Mouse (Mus musculus) heart, postnatal 4 days (tissue): ENCODE data around the gene Sec14l1. TPM values are rescaled to one million over a fixed set of nuclear protein-coding genes. Genes with fewer than 3 reads are reported as not detected.

Experiments
- DNase-seq: peaks from one replicate; pipeline ENCODE4 v3.0.0; 2021
- total RNA-seq, 2 experiments: library from RNA; stranded (reverse); gene quantifications; 2 replicates each; pipeline ENCODE4 v1.2.3; 2021

Sec14l1 gene
- total RNA-seq, 2 experiments from 2014 or later, result 78.4 to 81.7 TPM

DNA sequence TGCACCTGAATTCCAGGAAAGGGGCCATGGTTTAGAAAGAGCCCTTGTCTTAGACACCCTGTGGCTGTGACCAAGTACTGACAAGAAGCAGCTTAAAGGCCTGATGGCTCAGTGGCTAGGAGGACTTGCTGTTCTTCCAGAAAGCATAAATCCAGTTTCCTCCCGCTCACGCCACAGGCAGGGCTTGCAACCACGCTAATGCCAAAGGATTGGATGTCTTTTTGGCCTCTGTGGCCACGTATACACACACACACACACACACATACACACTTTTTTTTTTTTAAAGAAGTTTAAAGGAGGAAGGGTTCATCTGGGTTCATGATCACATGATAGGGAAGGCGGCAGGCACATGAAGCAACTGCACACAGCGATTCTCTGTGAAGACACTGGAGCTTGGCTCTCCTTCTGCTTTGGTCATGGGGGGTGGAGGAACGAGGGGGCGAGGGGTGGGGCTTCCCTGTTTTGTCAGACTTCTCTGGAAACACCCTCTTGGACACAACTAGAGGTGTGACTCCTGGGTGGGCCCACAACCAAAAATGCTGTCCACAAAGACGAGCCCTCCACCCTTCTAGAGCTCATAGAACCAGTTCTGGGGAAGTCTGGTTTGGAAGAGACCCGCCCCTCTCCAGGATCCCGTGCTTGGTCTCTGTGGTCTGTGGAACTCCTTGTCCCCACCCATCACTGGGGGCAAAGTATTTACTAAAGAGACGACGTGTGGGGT lies 26.5 kb upstream of the Sec14l1 start:
- no peak for DNase-seq

GRCm38 (mm10) chr11:117089673-117090419 lies 25.1 kb upstream of the Sec14l1 start:
- no peak for DNase-seq

- DNase-seq, result no peak
Observed at GRCm38 (mm10) chr11:117091406-117091805, 23.6 kb upstream of the Sec14l1 start.

DNA sequence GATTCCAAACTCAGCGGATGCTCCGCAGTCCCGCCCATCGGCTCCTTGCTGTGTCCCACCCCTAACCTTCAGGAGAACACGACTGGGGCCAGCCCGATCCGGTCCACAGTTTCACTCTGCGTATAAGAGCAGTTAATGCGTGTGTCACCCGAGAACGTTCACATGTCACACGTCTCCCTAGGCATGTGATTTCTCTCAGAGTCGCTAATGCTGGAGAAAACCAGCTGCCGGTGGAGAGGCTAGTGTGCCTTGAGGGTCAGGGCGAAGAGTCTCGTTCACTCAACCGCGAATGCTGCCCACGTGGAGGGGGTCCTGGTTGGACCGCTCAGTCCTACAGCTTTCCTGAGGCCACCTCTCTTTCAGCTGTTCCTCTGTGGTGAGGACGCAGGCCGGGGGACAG lies 23.1 kb upstream of the Sec14l1 start:
- DNase-seq, result peak; percentile 66

GRCm38 (mm10) chr11:117092711-117093110 lies 22.3 kb upstream of the Sec14l1 start:
- DNase-seq, result no peak

DNA sequence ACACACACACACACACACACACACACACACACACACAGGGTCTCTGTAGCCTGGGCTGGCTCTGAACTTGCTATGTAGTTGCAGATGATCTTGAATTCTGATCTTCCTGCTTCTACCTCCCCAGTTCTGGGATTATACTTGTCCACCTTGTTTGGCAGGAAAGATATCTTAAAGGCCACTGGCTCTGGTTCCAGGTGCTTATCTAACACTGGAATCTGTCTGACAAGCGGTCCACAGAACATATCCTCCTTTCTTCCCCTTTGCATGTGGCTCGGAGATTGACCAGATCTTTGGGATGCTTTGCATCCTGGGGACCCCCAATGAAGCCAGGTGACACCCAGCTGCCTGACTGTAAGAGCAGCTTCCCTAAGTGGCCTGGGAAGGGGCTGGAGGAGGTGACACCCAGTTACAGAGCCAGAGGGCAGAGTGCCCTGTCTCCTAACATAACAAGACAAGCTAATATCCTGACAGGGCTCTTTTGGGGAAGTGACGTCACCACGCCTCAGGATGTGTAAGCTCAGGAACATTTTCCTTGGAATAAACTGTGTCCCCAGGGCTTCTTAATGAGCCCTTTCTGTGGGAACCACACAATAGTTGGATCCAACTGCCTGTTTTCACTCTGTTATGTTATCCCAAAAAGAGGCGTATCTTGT lies 20.9 kb upstream of the Sec14l1 start:
- DNase-seq, result peak; percentile 77

DNA sequence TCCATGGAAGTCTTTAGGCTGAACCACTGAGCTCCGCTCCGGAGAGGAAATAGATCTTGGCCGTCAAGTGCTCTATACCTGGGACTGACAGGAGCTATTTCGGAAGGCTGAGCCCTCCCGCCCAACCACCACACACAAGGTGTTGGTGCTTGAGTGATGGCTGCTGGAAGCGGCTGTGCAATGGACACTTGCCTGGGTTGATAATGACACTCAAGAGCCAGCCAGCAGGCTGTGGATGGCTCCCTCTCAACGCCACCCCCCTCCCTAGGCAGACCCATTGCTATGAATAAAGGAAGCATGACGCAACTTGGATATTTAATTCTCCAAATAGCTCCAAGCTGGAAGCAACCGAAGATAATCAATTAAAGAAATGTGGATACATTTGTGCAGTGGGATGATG lies 20.3 kb upstream of the Sec14l1 start:
- DNase-seq, result peak; percentile 68

GRCm38 (mm10) chr11:117097021-117097420 lies 17.9 kb upstream of the Sec14l1 start:
- no peak for DNase-seq

DNA sequence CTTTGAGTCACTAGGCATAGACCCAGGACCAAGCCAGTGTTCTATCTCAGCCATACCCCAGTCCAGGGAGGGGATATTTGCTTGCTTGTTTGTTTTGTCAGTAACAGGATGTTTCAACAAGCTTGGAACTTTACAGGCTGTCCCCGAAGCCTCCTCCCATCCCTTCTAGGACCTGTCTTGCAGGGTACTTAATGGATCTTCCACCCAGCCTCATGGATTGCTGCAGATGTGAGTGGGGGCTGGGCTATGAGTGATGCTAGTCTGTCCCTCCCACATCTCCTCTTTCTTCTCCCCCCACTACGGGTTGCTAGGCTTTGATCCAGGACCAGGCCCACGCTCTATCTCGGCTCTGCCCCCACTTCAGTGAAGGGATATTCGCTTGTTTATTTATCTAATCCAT lies 16.8 kb upstream of the Sec14l1 start:
- DNase-seq, result peak; percentile 54

- DNase-seq, result no peak
Observed at GRCm38 (mm10) chr11:117098784-117099183, 16.2 kb upstream of the Sec14l1 start.

DNA sequence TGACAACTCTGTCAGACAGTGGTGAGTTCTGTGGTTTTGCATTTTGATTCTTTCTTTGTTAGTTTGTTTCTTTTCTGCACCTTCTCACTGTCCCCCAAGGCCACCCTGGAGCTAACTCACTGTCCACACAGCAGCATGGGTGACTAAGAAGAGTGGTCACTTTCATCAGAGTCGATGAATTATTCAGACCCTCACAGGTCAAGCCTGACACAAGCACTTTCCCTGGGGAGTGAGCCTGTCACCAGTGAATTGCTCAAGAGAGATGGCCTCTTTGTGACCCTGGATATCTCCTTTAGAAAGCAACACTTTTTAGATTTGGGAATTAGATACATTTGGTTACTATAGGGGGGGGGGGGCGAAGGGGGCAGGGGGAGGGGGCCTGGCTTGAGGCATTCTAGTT lies 15.6 kb upstream of the Sec14l1 start:
- no peak for DNase-seq

- peak; percentile 55 for DNase-seq
Observed at GRCm38 (mm10) chr11:117101351-117101921, 13.5 kb upstream of the Sec14l1 start.

- DNase-seq, result no peak
Observed at GRCm38 (mm10) chr11:117101925-117102717, 12.8 kb upstream of the Sec14l1 start.

DNA sequence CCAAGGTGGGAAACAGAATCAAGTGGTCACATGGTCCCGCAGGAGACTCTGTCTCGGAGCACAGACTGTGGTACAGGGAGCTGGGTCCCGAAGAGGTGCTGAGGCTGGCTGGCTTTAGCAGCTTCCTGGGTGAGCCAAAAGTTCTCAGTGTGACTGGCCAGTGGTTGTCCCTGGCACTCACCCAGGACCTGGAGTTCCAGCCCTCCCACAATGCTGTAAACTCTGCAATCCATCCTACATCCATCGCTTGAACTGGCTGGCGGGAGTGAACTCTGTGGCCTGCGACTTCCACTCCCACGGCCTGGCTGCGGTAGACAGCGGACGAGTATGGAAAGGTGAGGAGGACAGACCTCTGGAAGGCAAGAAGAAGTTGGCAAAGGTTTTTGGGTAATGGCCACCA lies 11.4 kb upstream of the Sec14l1 start:
- DNase-seq, result peak; percentile 73

GRCm38 (mm10) chr11:117104044-117104757 lies 10.8 kb upstream of the Sec14l1 start:
- DNase-seq, result no peak

DNA sequence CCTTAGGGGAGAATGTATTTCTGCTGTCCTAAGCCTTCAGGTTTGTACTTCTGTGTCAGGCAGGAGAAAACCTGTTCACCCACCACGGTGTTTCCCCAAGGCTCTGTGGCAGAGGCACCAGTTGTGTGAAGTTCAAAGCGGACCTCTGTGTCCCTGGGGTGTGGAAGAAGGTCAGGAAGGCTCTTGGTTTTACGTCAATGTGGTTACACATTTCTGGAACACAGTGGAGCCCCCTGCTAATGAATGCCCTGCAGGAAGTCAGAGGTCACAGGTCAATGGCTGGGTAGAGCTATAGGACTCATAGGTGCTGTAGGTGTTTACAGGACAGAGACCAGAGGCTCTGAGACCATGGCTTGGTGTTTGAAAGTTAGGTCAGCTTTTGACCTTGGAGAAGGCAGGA lies 9.7 kb upstream of the Sec14l1 start:
- no peak for DNase-seq

- no peak for DNase-seq
Observed at GRCm38 (mm10) chr11:117105850-117106249, 9.1 kb upstream of the Sec14l1 start.

- no peak for DNase-seq
Observed at GRCm38 (mm10) chr11:117106633-117107334, 8.2 kb upstream of the Sec14l1 start.

DNA sequence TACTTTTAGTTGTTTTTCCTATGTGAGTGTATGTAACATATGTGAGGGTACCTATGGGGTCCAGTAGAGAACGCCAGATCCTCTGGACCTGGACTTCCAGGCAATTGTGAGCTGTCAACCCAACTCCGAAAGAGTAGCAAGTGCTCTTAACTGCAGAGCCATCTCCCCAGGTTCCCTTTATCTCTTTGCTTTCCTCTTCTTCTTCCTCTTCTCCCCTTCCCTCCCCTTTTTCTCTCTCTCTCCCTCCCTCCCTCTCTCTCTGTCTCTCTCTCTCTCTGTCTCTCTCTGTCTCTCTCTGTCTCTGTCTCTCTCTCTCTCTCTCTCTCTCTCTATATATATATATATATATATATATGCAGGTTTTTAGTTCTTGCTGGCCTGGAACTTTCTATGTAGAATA lies 7.1 kb upstream of the Sec14l1 start:
- no peak for DNase-seq

DNA sequence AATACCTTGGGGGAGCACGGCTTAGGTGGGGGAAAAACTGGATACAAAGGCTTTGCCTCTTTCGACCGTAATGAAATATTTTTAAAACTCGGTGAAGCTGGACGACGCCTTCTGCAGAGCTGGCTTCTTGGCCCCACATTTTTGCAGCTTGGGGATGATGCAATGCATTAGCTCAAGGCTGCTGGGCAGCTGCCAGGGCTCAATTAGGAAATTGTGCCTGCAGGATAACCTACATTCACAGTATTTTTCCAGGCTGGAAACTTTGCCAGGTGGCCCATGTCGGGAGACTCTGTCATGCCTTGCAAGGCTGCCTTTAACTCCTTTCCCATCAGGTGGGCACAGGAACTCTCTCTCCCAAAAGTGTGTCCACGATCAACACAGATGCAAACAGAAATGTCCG lies 6.4 kb upstream of the Sec14l1 start:
- DNase-seq, result peak; percentile 87
